Mouse (Mus musculus): Measurements from ENCODE around the gene Ccdc171. TPM values are rescaled to one million over a fixed set of nuclear protein-coding genes. Genes with fewer than 3 reads are reported as not detected.

The Ccdc171 gene
- total RNA-seq, 2 experiments from 2014 or later: 1.4 to 1.5 TPM

DNA sequence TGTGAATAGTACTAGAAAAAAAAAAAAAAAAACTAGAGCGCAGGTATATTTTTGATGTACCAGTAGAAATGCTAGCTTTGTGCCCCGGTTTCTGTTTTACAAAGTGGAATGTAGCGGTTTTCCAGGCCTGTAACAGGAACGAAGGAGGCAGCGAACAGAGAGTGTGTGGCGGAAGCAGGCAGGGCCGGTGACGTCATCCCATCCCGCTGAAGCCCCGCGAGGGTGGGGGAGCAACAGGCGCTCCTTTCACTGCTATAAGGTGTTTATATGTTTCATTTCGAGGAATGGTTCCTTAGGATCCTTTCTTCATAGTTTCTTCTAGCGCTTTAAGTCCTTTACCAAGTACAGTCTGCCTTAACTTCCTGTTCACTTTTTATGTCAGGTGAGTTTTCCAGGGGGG is 272.6 kb downstream of the Ccdc171 start:
- no peak for DNase-seq

DNA sequence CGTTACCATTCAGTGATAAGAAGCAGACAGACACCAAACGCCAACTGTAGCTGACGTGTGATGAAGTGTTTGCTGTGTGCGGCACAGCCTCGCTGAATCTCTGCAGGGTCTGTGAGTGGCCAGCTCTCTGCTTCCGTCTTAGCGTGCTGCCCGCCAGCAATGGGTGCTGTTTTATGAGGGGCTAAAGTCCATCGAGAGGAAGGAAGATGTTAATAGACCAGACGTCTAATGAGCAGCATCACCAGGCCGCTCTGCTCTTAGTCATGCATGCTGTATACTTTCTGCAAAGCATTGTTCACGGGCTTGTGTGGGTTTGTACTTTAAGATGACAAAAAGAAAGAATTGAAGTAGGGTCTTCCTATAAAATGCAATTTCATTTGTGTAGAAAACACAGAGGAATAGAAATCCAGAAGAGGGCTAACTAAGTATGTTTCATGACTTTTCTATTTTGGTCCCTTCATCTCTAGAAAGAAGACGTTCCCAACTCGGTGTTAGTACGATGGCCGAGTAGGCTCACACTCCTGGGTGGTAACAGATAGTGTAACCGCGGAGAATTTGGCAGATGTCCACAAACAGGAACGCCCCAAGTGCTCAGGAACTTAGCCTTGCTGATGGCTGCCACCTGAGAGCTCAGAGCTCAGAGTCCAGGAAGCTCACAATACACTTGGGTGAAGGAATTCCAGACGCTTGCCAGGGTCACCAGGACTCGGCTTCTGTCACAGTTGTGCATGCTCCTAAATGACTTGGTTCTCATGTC is 273.5 kb downstream of the Ccdc171 start:
- peak; percentile 17 for DNase-seq

DNA sequence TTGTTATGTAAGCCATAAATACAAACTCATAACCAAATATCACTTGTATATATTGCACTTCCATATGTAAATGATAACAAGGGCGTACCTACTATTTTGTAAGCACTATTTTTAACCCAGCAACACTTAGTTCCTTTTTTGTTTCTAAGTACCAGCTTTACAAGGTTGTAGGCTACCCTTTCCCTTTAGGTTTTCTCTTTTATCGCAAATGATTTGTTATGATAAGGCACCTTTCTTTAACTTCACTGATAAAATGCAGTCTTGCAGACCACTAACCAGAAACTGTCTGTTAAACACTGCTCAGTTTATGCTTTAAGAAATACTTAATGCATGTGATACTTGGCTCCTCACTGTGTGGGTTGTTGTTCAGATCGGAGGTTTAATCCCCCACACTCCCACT is 275.1 kb downstream of the Ccdc171 start:
- DNase-seq: no peak

DNA sequence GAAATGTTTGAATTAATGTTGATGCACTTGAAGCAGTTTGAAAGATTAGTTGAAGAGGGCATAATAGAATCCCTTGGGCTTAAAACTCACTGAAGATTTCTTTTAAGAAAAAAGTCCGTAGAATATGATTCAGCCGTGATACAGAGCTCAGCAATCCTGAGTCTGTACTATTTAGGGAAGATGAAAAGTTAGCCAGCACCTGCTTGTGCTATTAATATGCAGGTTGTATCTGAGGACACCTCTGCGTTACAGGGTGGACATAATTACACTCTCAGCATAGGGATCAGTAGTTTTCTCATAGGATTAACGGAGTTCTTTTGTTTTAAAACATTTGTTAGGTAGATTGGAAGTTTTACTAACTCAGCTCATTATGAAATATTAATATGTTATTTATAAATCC is 291.6 kb downstream of the Ccdc171 start:
- no peak for DNase-seq

DNA sequence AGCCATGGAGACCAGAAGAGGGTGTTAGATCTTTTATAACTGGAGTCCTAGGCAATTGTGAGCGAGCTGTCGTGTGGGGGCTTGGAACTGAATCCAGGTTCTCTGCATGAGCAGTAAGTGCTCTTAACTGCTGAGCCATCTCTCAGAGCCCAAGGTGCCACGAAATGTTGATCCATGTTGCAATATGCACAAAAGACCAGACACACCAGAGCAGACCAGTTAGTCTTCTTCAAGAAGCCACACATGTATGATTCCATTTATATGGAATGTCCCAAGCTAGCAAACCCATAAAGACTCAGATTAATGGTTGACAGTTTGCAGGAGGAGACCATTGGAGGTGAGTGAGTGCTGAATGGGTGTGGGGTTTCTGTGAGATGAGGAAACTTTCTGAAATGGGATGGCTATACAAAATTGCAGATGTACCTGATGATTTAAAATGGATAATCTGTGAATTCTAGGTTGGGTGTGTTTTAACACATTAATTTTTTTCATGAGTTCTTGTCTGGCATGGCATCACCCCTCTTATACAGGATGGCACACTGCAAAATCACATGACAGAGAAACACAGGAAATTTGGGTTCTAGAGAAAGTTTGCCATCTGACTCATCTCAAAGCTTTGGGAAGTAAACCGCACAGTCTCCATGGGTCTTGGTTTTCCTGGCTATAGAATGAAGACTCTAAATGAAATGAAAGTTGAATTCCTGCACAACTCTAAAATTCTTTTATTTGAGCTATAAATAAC is 304.5 kb downstream of the Ccdc171 start:
- no peak for DNase-seq

DNA sequence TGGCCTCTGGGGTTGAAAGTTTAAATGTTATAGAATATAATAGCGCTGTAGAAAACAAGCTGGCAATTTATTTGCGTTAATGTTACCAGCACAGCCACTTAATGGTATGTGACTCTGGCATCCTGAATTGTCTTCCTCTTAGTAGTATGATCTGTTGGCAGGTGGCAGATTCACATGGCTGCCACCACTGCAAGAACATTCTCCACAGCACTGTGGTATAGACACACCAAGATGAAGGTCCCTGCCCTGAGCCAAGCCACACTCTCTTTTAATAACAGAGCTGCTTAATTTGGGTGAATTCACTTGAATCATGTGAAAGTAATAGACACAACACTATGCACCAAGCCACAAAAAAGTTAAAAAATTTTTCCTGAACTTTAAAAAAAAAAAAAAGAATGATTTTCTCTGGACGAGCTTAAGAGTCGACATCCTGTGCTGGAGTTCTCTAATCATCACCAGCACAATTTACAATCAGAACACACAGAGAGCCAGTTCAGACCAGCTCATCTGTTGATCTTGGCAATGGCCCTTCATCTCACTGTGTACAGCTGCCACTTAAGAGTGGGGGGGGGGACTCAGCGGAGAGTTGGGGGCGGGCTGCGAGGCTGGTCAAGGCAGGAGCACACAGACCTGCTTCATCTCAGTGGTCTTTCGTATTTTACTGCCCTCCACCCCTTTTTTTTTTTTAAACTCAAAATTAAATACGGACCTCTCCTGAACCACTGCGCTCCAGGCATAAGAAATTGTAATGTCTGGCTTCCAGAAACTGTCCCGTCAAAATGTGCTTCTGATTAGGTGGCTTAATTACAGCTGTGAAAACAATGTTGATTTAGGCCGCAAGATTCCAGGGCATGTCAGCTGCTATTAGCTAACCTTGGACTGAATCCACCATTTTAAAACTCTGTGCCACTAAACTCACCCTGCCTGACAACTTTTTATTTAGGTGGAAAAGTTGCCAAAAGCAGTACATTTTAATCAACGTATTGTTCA is 305.8 kb downstream of the Ccdc171 start:
- peak; percentile 16 for DNase-seq

DNA sequence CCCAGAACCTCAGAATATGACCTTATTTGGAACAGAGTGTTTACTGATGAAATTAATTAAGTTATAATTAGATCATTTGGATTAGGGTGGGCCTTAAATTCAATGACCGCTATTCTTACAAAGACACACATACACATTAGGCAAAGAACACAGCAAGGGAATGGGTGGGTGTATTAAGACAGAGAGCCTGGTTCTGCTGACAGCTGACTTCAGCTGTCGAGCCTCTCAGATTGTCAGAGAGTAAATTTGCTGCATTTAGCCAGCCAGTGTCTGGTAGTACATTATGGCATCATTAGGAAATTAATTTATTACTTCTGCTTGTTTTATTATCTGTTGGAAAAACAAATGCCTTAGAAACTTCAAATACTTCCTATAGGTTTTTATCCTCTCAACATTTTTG is 313.7 kb downstream of the Ccdc171 start:
- DNase-seq: no peak

DNA sequence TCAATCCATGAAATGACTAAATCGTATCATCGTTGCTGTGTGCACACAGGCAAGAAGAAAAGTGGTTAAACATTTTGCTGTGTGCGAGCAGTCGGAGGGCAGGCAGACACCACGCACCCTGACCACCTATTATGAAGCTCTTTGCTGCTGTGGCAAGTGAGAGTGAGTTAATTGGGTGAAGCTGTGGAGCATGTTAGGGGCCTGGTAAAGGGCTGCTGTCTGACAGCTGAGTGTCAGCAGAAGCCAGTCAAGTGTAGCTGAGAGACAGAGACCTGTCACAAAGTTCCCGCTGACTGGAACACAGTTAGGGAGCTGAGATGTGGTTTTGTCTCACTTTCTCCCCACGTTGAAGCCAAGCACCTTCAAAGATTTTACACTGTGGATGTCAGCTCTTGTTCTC is 321.0 kb downstream of the Ccdc171 start:
- DNase-seq: no peak

DNA sequence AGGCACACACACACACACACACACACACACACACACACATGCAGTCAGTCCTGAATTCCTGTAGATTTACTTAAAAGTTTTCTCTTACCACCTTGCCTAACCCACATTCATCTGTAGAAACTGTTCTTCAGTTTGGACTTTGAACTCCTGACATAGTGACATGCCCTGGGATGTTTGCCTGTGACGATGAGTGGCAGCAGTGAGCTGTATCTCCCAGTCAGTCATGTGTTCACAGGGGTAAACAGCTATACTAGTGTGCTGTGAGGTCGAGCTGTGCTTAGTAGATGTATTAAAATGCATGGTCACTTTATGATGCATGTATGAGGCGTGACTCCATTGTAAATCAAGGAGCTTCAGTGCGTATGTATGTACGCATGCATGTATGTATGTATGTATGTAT is 328.5 kb downstream of the Ccdc171 start:
- DNase-seq: no peak

DNA sequence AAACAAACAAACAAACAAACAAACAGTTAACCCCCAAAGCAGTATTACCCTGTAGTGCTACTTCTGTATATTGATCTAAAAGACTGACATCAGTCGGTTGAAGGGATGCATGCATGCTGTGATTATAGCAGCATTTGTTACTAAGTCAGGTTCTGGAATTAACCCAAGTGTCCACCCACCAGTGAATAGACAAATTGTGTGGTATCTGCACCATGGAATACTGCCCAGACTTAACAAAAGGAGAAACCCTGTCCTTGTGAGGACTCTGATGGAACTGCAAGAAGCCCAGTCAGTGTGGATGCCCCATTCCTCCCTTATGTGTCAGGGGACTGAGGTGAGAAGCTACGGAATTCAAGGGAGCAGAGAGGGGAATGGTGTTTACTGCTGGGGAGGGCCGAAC is 336.4 kb downstream of the Ccdc171 start:
- DNase-seq: no peak

DNA sequence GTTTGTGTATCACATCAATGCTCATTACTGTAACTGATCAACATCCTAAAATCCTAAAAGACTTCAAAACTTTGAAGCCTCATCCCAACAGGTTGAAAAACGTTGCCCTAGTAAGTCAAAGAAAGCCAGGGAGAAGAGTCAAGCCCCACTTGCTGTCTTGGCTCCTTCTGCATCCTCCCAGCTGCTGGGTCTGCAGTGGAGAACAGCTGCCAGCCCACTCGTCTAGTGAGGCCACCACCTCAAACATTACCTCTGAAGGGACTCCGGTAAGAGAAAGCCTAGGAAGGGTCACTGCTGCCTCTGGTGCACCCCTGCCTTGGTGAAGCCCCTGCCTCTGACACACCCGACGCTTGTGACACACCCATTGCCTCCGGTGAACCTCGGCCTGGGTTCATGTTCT is 336.9 kb downstream of the Ccdc171 start:
- DNase-seq: no peak

DNA sequence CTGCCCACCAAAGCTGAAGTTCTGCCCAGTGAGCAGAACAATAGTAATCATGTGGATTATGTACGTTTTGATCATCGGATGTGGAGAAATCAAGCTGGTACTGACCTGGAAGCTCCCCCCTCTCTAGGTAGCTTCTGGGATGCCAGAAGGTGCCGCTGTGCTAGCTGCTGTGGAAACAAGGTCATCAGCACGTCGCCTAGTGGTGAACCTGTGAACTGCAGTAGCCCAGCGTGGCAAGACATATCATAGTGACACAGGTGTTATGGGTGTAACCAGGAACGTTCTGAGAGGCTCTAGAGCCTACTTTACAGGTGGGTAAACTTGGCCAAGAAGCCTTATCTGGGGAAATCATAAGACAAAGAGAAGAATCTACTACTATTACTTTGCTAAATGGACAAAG is 351.3 kb downstream of the Ccdc171 start:
- no peak for DNase-seq

DNA sequence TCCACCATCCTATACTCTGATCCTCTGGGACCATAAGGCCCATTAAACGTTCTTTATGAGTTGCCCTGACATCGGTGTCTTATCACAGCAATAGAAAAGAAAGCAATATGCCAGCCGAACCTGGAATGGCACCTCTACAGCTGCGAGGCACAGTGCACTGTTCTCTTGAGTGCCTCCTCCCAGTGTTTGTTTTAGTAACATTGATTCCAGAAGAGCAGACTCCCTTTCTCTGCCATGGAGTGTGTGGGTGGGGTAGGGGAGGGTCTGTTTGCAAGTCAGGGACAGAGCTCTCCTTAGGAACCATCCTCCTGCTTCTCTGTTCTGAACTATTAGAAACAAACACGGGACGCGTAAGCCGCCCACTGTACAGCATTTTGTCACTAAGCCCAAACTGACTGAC is 352.9 kb downstream of the Ccdc171 start:
- DNase-seq: no peak

DNA sequence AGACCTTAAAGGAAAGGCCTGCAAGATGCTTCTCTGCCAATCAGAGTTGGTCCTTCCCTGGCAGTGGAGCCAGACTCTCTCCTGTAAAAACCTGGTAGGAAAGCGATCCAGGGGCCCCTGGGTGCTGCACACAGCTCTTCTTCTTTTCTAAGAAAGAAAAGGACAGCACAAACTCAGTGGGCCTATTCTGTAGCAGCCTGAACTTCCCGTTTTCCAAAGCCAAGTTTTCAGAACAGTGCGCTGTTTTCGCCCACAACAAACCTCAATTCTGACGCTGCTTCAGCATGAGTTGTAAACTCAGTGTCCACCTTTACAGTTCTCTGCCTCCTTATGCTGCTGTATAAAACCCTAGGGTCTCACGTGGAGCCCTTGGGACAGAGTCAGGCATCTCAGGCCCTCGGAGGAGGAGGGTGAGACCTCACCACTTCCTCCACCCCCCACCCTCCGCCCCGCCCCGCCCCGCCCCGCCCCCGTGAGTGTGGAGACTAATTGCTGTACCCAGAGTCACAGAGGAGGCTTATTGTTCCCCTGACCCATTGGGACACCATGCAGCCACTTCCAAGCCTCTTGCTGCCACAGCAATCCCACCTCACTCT is 363.2 kb downstream of the Ccdc171 start:
- DNase-seq: no peak

DNA sequence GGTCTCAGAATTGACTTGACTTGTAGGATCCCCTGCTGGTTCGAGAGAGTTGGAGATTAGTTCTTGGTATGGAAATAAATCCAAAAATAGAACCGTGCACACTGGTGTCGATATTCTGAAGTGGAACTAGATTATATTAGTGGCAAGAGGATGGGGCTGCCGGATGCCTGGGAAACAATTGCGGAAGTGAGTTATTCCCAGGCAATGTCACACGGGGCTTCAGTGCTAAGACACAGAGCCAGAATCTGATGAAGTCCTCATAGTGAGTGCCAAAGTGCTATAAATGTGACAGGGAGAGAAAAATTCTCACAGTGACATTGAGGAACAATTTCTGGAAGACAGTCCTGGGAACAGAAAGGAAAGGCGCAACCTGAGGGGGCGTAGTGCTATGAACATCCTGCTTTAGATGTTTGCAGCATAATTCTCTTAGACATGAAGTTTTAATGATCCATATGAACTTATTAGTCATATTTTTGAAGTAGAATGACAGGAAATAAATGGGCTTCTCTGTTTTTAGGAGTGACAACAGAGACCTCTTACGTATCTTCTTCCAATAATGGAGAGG is 376.8 kb downstream of the Ccdc171 start:
- peak; percentile 15 for DNase-seq

Other genes with a start within 250 kb of the Ccdc171 start
- 10 to 100 TPM; 12.8 to 14.5 TPM for gene Ttc39b, start 201.3 kb upstream of the Ccdc171 start, total RNA-seq (2021)
- 10 to 100 TPM; 25.3 to 26.6 TPM for gene Snapc3, start 107.8 kb upstream of the Ccdc171 start, total RNA-seq (2021)
- gene Psip1, start 39.1 kb upstream of the Ccdc171 start, total RNA-seq (2021): 10 to 100 TPM; 64.5 to 68.7 TPM